Mouse (Mus musculus): ENCODE measurements around the gene Sesn1. TPM values are rescaled to one million over a fixed set of nuclear protein-coding genes. Genes with fewer than 3 reads are reported as not detected.

Gene Sesn1
- polyA plus RNA-seq, 1 experiment from 2014 or later = 26.3 TPM

DNA sequence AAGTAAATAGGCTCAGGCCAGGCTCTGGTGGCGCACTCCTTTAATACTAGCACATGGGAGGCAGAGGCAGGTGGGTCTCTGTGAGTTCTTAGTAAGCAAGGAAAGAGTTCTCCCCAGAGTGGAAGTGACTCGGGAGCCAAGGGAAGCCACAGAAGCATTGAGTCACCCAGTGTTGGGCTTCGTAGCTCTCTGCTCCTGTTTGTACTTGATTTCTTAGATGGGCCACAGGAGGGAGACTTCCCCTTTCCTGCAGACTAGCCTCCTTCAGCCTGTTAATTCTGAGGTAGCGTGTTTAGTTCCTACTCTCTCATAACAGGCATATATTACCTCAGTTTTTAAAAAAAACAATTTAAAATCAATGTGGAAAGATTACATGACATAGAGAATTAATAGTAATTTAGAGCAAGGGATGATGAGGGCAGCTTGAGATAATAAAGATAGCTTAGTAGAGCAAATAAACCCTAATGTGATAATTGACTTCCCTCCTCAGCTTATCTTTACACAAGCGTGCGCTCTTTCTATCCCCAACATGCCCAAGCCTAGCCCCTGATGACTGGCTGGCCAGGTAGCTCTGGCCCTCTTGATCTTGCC is 16.9 kb downstream of the Sesn1 start:
- Histone ChIP-seq H3K27me3 (ENCODE audit: control insufficient read depth, insufficient read depth, low read length) (no peaks in the 10 kb centered on the region), H3K4me3 (ENCODE audit: low read depth, low read length) (no peak overlapping the region), H3K27ac (ENCODE audit: low read depth, low read length) (no peak overlapping the region), H3K9ac (ENCODE audit: low read depth, low read length) (no peak overlapping the region), H3K9me3 (ENCODE audit: control insufficient read depth, low read length) (no peaks in the 10 kb centered on the region), H3K4me1 (replicated peaks; ENCODE audit: control insufficient read depth, insufficient read depth, low read length) (no peaks in the 10 kb centered on the region), H3K4me2 (replicated peaks; ENCODE audit: low read depth, low read length) (no peak overlapping the region), H3K36me3 (ENCODE audit: control insufficient read depth, insufficient read depth, low read length) (no peaks in the 10 kb centered on the region)
- ATAC-seq (ENCODE audit: low FRiP score) = no peak
- no peak for DNase-seq (ENCODE audit: low spot score)
- WGBS = 91% methylated on average over 6 of the region's 6 CpGs

GRCm38 (mm10) chr10:41827784-41828183 is 18.0 kb downstream of the Sesn1 start:
- Histone ChIP-seq H3K4me3 (ENCODE audit: low read depth, low read length) (no peak overlapping the region), H3K4me2 (replicated peaks; ENCODE audit: low read depth, low read length) (no peak overlapping the region), H3K9ac (ENCODE audit: low read depth, low read length) (no peak overlapping the region), H3K9me3 (ENCODE audit: control insufficient read depth, low read length) (no peaks in the 10 kb centered on the region), H3K27ac (ENCODE audit: low read depth, low read length) (no peak overlapping the region), H3K36me3 (ENCODE audit: control insufficient read depth, insufficient read depth, low read length) (no peaks in the 10 kb centered on the region), H3K27me3 (ENCODE audit: control insufficient read depth, insufficient read depth, low read length) (no peaks in the 10 kb centered on the region), H3K4me1 (replicated peaks; ENCODE audit: control insufficient read depth, insufficient read depth, low read length) (no peaks in the 10 kb centered on the region)
- ATAC-seq (ENCODE audit: low FRiP score) = no peak
- WGBS = 90% methylated on average over 4 of the region's 4 CpGs
- DNase-seq (ENCODE audit: low spot score) = no peak

DNA sequence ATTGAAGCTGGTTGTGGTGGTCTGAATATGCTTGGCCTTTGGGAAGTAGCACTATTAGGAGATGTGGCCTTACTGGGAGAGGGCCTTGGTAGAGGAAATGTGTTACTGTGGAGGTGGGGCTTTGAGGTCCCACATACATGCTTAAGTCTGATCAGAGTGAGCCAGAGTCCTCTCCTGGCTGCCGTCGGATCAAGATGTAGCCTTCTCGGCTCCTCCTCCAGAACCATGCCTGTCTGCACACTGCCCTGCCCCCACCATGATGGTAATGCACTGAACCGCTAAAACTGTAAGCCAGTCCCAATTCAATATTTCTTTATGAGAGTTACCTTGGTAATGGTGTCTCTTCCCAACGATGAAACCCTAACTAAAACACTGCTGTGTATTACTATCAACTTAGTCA is 19.5 kb downstream of the Sesn1 start:
- Histone ChIP-seq H3K4me2 (replicated peaks; ENCODE audit: low read depth, low read length) (no peak overlapping the region), H3K36me3 (ENCODE audit: control insufficient read depth, insufficient read depth, low read length) (no peaks in the 10 kb centered on the region), H3K4me3 (ENCODE audit: low read depth, low read length) (no peak overlapping the region), H3K4me1 (replicated peaks; ENCODE audit: control insufficient read depth, insufficient read depth, low read length) (no peaks in the 10 kb centered on the region), H3K27me3 (ENCODE audit: control insufficient read depth, insufficient read depth, low read length) (no peaks in the 10 kb centered on the region), H3K9ac (ENCODE audit: low read depth, low read length) (no peak overlapping the region), H3K27ac (ENCODE audit: low read depth, low read length) (no peak overlapping the region), H3K9me3 (ENCODE audit: control insufficient read depth, low read length) (no peaks in the 10 kb centered on the region)
- DNase-seq (ENCODE audit: low spot score) (no peak), ATAC-seq (ENCODE audit: low FRiP score) (no peak)
- WGBS = 85% methylated on average over 5 of the region's 5 CpGs

- Histone ChIP-seq H3K27ac (ENCODE audit: low read depth, low read length) (no peak overlapping the region), H3K36me3 (ENCODE audit: control insufficient read depth, insufficient read depth, low read length) (no peaks in the 10 kb centered on the region), H3K27me3 (ENCODE audit: control insufficient read depth, insufficient read depth, low read length) (no peaks in the 10 kb centered on the region), H3K4me1 (replicated peaks; ENCODE audit: control insufficient read depth, insufficient read depth, low read length) (no peaks in the 10 kb centered on the region), H3K4me2 (replicated peaks; ENCODE audit: low read depth, low read length) (no peak overlapping the region), H3K9ac (ENCODE audit: low read depth, low read length) (no peak overlapping the region), H3K4me3 (ENCODE audit: low read depth, low read length) (no peak overlapping the region), H3K9me3 (ENCODE audit: control insufficient read depth, low read length) (no peaks in the 10 kb centered on the region)
- no peak for ATAC-seq (ENCODE audit: low FRiP score)
- WGBS = 87% methylated on average over 2 of the region's 2 CpGs
- no peak for DNase-seq (ENCODE audit: low spot score)
These were observed 20.2 kb downstream of the Sesn1 start for GRCm38 (mm10) chr10:41829980-41830379.

- no peak overlapping the region for H3K4me2 ChIP-seq (replicated peaks; ENCODE audit: low read depth, low read length)
- H3K36me3 ChIP-seq (ENCODE audit: control insufficient read depth, insufficient read depth, low read length) = no peaks in the 10 kb centered on the region
- H3K27ac ChIP-seq (ENCODE audit: low read depth, low read length) = no peak overlapping the region
- no peaks in the 10 kb centered on the region for H3K9me3 ChIP-seq (ENCODE audit: control insufficient read depth, low read length)
- no peak for DNase-seq (ENCODE audit: low spot score)
- ATAC-seq (ENCODE audit: low FRiP score) = no peak
- no peaks in the 10 kb centered on the region for H3K27me3 ChIP-seq (ENCODE audit: control insufficient read depth, insufficient read depth, low read length)
- WGBS = 74% methylated on average over 4 of the region's 4 CpGs
- H3K9ac ChIP-seq (ENCODE audit: low read depth, low read length) = no peak overlapping the region
- no peaks in the 10 kb centered on the region for H3K4me1 ChIP-seq (replicated peaks; ENCODE audit: control insufficient read depth, insufficient read depth, low read length)
- no peak overlapping the region for H3K4me3 ChIP-seq (ENCODE audit: low read depth, low read length)
These were observed 20.7 kb downstream of the Sesn1 start for GRCm38 (mm10) chr10:41830445-41830844.

GRCm38 (mm10) chr10:41830851-41831522 is 21.3 kb downstream of the Sesn1 start:
- Histone ChIP-seq H3K36me3 (ENCODE audit: control insufficient read depth, insufficient read depth, low read length) (no peaks in the 10 kb centered on the region), H3K27me3 (ENCODE audit: control insufficient read depth, insufficient read depth, low read length) (no peaks in the 10 kb centered on the region), H3K9me3 (ENCODE audit: control insufficient read depth, low read length) (no peaks in the 10 kb centered on the region), H3K4me1 (replicated peaks; ENCODE audit: control insufficient read depth, insufficient read depth, low read length) (no peaks in the 10 kb centered on the region), H3K9ac (ENCODE audit: low read depth, low read length) (no peak overlapping the region), H3K4me3 (ENCODE audit: low read depth, low read length) (no peak overlapping the region), H3K4me2 (replicated peaks; ENCODE audit: low read depth, low read length) (no peak overlapping the region), H3K27ac (ENCODE audit: low read depth, low read length) (no peak overlapping the region)
- 59% methylated on average over 9 of the region's 9 CpGs for WGBS
- ATAC-seq (ENCODE audit: low FRiP score) (no peak), DNase-seq (ENCODE audit: low spot score) (peak; percentile 72)

DNA sequence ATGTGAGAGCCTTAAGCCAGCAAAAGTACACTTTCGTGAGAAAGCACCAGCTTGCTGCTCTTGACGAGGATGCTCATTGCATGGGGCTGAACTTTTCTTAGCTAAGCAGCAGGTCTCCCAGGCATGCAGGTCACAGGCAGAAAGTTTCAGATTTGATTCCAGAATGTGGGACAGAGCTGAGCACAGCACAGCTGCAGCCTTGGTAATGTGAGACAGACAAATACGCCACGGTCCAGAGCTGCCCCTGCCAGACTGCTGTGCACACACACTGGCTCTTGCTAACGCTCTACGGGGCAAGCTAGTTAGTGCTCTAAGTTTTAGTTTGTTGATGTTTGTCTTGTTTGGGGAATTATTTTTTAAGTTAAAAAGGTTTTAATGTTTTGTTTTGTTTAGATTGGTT is 22.5 kb downstream of the Sesn1 start:
- H3K9me3 ChIP-seq (ENCODE audit: control insufficient read depth, low read length) = no peaks in the 10 kb centered on the region
- DNase-seq (ENCODE audit: low spot score) (no peak), ATAC-seq (ENCODE audit: low FRiP score) (no peak)
- no peak overlapping the region for H3K4me2 ChIP-seq (replicated peaks; ENCODE audit: low read depth, low read length)
- no peaks in the 10 kb centered on the region for H3K27me3 ChIP-seq (ENCODE audit: control insufficient read depth, insufficient read depth, low read length)
- H3K36me3 ChIP-seq (ENCODE audit: control insufficient read depth, insufficient read depth, low read length) = no peaks in the 10 kb centered on the region
- no peak overlapping the region for H3K9ac ChIP-seq (ENCODE audit: low read depth, low read length)
- WGBS = 62% methylated on average over 6 of the region's 6 CpGs
- no peak overlapping the region for H3K27ac ChIP-seq (ENCODE audit: low read depth, low read length)
- H3K4me1 ChIP-seq (replicated peaks; ENCODE audit: control insufficient read depth, insufficient read depth, low read length) = no peaks in the 10 kb centered on the region
- H3K4me3 ChIP-seq (ENCODE audit: low read depth, low read length) = no peak overlapping the region

DNA sequence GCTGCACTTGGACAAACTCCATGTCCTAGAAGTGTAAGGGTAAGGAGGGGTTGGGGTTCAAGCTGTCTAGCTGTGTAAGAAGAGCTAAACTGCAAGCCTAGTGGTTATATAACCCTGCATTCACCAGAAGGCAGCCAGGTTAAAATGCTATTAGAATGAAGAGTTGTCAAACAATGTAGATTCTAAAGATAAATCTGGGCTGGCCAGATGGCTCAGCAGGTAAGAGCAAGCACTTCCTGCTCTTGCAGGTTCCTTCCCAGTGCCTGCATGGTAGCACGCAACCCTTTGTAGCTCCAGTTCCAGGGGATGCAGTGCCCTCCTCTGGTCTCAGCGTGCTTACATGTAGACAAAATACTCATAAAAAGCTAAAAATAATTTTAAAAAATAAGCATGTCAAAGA is 24.4 kb downstream of the Sesn1 start:
- Histone ChIP-seq H3K27ac (ENCODE audit: low read depth, low read length) (no peak overlapping the region), H3K27me3 (ENCODE audit: control insufficient read depth, insufficient read depth, low read length) (no peaks in the 10 kb centered on the region), H3K9ac (ENCODE audit: low read depth, low read length) (no peak overlapping the region), H3K36me3 (ENCODE audit: control insufficient read depth, insufficient read depth, low read length) (no peaks in the 10 kb centered on the region), H3K4me3 (ENCODE audit: low read depth, low read length) (no peak overlapping the region), H3K9me3 (ENCODE audit: control insufficient read depth, low read length) (no peaks in the 10 kb centered on the region), H3K4me1 (replicated peaks; ENCODE audit: control insufficient read depth, insufficient read depth, low read length) (no peaks in the 10 kb centered on the region), H3K4me2 (replicated peaks; ENCODE audit: low read depth, low read length) (no peak overlapping the region)
- DNase-seq (ENCODE audit: low spot score) (no peak), ATAC-seq (ENCODE audit: low FRiP score) (no peak)
- WGBS = 78% methylated on average over 2 of the region's 2 CpGs

- WGBS = 86% methylated on average over 4 of the region's 4 CpGs
- no peaks in the 10 kb centered on the region for H3K9me3 ChIP-seq (ENCODE audit: control insufficient read depth, low read length)
- H3K9ac ChIP-seq (ENCODE audit: low read depth, low read length) = no peak overlapping the region
- no peaks in the 10 kb centered on the region for H3K36me3 ChIP-seq (ENCODE audit: control insufficient read depth, insufficient read depth, low read length)
- H3K4me1 ChIP-seq (replicated peaks; ENCODE audit: control insufficient read depth, insufficient read depth, low read length) = no peaks in the 10 kb centered on the region
- no peak overlapping the region for H3K4me3 ChIP-seq (ENCODE audit: low read depth, low read length)
- H3K4me2 ChIP-seq (replicated peaks; ENCODE audit: low read depth, low read length) = no peak overlapping the region
- DNase-seq (ENCODE audit: low spot score) (no peak), ATAC-seq (ENCODE audit: low FRiP score) (no peak)
- no peaks in the 10 kb centered on the region for H3K27me3 ChIP-seq (ENCODE audit: control insufficient read depth, insufficient read depth, low read length)
- H3K27ac ChIP-seq (ENCODE audit: low read depth, low read length) = no peak overlapping the region
These were observed 29.2 kb downstream of the Sesn1 start for GRCm38 (mm10) chr10:41838911-41839310.

Measured in hindbrain, embryonic 11.5 days (tissue).